Mouse (Mus musculus) megakaryocyte, embryonic 14.5 days (primary cell): Measurements from ENCODE around the gene Dyrk4. TPM values are rescaled to one million over a fixed set of nuclear protein-coding genes. Genes with fewer than 3 reads are reported as not detected.

Source experiments
- H3K27me3 ChIP-seq: replicated peaks from 2 replicates; pipeline ENCODE3; 2012; ENCODE audit warnings: inconsistent platforms
- H3K36me3 ChIP-seq: replicated peaks from 2 replicates; pipeline ENCODE3; 2012; ENCODE audit warnings: low read length, inconsistent platforms, mixed read lengths
- H3K4me1 ChIP-seq: 2 replicates; pipeline ENCODE4 v1.6.1; 2012; ENCODE audit warnings: inconsistent platforms
- H3K4me3 ChIP-seq: replicated peaks from 2 replicates; pipeline ENCODE3; 2012; ENCODE audit warnings: moderate library complexity, mild to moderate bottlenecking, inconsistent platforms
- H3K9me3 ChIP-seq: 2 replicates; pipeline ENCODE4 v1.6.1; 2012; ENCODE audit warnings: inconsistent platforms
- FLI1 ChIP-seq: IDR thresholded peaks from 2 replicates; pipeline ENCODE4 v1.6.1; 2012; ENCODE audit warnings: low read length, inconsistent platforms, mixed read lengths
- GATA1 ChIP-seq: IDR thresholded peaks from 3 replicates; pipeline ENCODE4 v1.6.1; 2012; ENCODE audit warnings: mixed read lengths, low read length, inconsistent platforms, borderline replicate concordance
- polyA plus RNA-seq: library from polyadenylated mRNA; stranded (reverse); fragments of >175 nt; gene quantifications from 2 replicates; pipeline ENCODE4 v1.2.3, GENCODE M21; 2012; ENCODE audit warnings: low replicate concordance; ENCODE audit not compliant: insufficient read depth

Dyrk4 gene
- polyA plus RNA-seq, 1 experiment = not detected

DNA sequence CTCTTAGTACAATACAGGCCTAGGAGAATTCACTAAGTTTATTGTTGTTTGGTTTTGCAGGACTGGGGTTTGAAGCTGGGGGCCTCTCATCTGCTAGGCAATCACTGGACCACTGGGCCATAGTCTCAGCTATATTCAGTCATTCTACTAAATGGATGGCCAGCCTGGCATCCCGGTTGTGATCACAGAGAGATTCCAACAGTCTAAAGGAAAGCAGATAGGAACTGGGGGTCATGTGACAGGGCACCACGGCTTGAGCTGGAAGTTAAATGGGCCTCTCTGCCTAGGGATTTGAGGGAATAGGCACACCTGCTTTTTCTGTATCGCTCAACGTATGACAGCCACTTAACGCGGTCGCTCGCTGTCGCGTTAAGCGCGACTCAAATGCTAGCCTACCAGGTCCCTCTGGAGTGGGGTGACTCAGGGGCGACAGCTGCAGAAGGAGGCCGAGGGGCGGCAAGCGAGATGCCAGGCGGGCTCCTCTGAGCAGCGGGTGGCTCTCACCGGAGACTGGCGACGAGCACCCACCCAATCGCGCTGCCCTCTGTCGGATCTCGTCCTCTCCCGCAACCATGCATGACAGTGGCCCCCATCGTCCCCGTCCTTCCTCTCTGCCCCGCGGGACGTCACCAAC is 17.3 kb upstream of the Dyrk4 start:
- H3K4me3 ChIP-seq = peak overlapping the region; percentile 92
- peaks cover 44% of the 10 kb centered on the region for H3K4me1 ChIP-seq
- TF ChIP-seq FLI1 (no peak), GATA1 (no peak)
- no peaks in the 10 kb centered on the region for H3K27me3 ChIP-seq
- peaks cover 42% of the 10 kb centered on the region for H3K36me3 ChIP-seq
- H3K9me3 ChIP-seq = no peaks in the 10 kb centered on the region

DNA sequence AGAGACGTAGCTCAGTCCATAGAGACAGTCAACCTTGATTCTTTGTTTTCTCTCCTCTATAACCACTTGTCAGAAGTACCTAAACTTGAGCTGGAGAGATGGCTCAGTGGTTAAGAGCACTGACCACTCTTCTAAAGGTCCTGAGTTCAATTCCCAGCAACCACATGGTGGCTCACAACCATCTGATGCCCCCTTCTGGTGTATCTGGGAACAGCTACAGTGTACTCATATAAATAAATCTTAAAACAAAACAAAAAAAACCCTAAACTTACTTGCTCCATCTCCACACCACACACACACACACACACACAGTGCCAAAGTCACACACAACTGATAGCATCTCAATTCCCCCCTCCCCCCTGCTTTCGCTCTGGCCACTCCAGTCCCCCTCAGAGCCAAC is 16.4 kb upstream of the Dyrk4 start:
- TF ChIP-seq GATA1 (no peak), FLI1 (no peak)
- Histone ChIP-seq H3K36me3 (peaks cover 38% of the 10 kb centered on the region), H3K4me3 (peak overlapping the region; percentile 92), H3K9me3 (no peaks in the 10 kb centered on the region), H3K27me3 (no peaks in the 10 kb centered on the region), H3K4me1 (peaks cover 44% of the 10 kb centered on the region)

DNA sequence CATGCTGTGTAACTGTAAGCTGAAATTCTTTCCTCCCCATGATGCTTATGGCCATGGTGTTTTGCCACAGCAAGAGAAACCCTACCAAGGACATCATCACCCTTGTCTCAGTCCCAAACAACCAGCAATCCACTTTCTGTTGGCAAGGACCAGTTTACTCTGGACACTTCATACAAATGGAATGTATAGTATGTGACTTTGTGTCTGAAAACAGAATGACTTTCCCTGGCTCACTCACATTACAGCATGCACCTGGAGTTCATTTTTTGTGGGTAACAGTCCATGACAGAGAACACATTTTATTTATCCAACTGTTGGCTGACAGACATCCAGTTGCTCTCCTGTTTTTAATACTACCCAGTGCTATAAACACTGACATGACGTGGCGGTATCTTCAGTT is 11.3 kb upstream of the Dyrk4 start:
- Histone ChIP-seq H3K4me1 (peaks cover 9% of the 10 kb centered on the region), H3K9me3 (no peaks in the 10 kb centered on the region), H3K36me3 (peaks cover 63% of the 10 kb centered on the region), H3K27me3 (no peaks in the 10 kb centered on the region), H3K4me3 (no peak overlapping the region)
- TF ChIP-seq FLI1 (no peak), GATA1 (no peak)

DNA sequence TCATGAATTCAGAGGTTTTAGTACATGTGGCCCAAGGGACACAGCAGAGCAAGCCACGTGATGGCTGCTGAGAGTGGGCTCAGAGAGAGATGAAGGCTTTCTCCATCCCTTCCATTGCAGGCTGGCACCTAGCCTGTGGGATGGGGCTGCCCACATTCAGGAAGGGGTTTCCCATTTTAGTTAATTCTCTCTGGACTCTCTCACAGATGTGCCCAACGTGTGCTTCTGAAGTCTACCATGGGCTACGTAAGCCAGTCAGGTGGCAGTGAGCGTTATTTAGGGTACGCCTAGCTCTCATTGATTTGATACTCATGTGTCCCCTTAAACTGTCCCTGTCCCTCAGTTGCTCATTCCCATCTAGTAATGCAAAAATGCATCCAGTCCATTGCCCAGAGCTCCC is 6.7 kb downstream of the Dyrk4 start:
- peaks cover 21% of the 10 kb centered on the region for H3K27me3 ChIP-seq
- no peaks in the 10 kb centered on the region for H3K4me1 ChIP-seq
- H3K36me3 ChIP-seq = no peaks in the 10 kb centered on the region
- TF ChIP-seq GATA1 (no peak), FLI1 (no peak)
- no peak overlapping the region for H3K4me3 ChIP-seq
- no peaks in the 10 kb centered on the region for H3K9me3 ChIP-seq

DNA sequence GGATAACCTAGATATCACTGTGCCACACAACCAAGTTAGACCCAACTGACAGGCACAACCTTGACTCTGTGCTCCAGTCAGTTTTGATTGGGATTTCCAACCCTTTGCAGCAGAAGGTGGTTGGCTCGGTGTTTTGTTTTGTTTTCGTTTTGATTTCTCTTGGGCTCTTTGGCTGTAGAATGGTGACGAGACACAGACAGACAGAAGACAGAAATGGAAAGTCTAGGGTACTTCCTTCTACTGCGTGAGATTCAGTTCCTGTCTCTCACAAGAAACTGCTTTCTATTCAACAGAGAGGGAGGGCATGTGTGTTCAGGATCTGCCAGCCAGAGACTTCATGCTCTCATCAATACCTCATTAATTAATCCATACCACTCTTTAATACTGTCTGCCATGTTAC is 10.9 kb downstream of the Dyrk4 start:
- H3K4me1 ChIP-seq = no peaks in the 10 kb centered on the region
- H3K4me3 ChIP-seq = no peak overlapping the region
- peaks cover 33% of the 10 kb centered on the region for H3K27me3 ChIP-seq
- no peaks in the 10 kb centered on the region for H3K9me3 ChIP-seq
- H3K36me3 ChIP-seq = no peaks in the 10 kb centered on the region
- TF ChIP-seq GATA1 (no peak), FLI1 (no peak)

DNA sequence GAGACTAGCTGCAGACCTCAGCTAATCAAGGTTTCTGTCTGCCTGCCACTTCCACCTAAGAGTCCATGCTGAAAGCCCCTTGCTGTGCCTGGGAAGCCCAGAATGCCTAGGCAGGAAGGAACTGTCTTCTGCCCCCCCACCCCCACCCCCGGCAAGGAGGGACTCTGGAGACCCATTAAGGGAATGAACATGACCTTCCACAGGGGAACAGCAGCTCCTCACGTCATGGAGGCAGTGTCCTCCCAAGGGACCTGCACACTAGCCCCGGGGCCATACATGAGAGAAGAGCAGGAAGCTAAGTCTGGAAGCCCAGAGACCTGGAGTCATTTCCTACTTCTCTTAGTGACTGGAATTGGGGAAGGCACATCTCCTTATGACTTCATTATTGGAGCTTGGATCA is 13.8 kb downstream of the Dyrk4 start:
- no peaks in the 10 kb centered on the region for H3K4me1 ChIP-seq
- no peak overlapping the region for H3K4me3 ChIP-seq
- TF ChIP-seq GATA1 (no peak), FLI1 (no peak)
- no peaks in the 10 kb centered on the region for H3K9me3 ChIP-seq
- H3K36me3 ChIP-seq = no peaks in the 10 kb centered on the region
- peaks cover 26% of the 10 kb centered on the region for H3K27me3 ChIP-seq

DNA sequence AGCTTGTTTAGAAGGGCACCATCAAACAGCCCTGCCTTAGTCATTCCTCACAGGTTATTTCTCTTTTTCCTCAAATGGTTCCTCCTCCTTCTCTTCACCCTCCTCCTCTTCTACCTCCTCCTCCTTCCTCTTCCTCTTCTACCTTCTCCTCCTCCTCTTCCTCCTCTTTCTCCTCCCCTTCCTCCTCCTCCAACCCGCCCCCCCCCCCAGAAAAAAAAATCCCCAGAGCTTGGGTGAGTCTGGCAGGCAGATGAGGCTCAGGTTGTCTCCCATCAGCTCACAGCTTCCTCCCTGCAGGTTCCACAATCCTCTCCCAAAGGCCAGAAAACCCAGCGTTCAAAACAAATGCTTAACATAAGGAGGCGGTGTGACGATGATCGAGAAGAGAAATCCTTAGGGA is 14.3 kb downstream of the Dyrk4 start:
- no peaks in the 10 kb centered on the region for H3K9me3 ChIP-seq
- no peak overlapping the region for H3K4me3 ChIP-seq
- TF ChIP-seq GATA1 (no peak), FLI1 (no peak)
- H3K27me3 ChIP-seq = peaks cover 25% of the 10 kb centered on the region
- H3K36me3 ChIP-seq = no peaks in the 10 kb centered on the region
- H3K4me1 ChIP-seq = no peaks in the 10 kb centered on the region

DNA sequence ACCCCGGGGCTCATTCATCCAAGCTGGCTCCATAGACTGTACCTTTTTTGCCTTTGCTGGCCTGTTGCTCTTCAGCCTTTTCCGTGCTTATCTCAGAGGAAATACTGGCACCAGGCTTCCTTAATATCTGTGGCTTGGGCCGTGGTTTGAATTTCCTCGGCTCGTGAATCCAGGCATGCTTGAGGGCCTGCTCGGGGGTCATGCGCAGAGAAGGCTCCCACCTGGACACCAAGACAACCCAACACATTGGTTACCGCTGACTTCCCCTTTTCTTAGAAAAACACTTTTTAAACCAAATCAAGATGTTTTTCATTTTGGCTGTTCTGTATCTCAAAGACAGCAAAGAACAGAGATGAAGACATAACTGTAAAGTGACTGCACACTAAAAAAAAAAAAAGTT is 44.5 kb downstream of the Dyrk4 start:
- H3K4me1 ChIP-seq = peaks cover 14% of the 10 kb centered on the region
- TF ChIP-seq GATA1 (no peak), FLI1 (no peak)
- H3K27me3 ChIP-seq = peaks cover 64% of the 10 kb centered on the region
- peak overlapping the region; percentile 74 for H3K4me3 ChIP-seq
- no peaks in the 10 kb centered on the region for H3K36me3 ChIP-seq
- peaks cover 5% of the 10 kb centered on the region for H3K9me3 ChIP-seq

DNA sequence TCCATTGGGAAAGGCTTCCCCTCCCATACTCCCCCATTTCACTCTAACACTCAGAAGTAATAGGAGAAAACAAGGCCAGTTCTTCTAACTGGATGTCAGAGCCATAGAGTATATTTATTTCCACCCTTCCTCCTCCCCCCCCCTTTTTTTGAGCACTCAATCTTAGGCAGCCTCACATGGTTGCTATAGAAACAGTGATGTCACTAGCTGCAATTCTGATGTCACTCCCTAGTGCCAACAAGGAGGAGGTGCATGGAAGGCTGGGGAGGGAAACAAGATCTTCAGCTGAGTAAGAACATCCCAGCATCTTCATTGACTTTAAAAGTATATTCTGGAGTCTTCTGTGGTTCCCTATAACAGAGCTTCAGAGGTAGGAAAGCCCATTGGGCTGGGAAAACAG is 68.8 kb downstream of the Dyrk4 start, which contains the start of gene Akap3:
Gene Akap3 (plus strand): TSS at position 218 of the 400 bp plus-strand sequence.
- H3K4me1 ChIP-seq = peaks cover 12% of the 10 kb centered on the region
- TF ChIP-seq GATA1 (no peak), FLI1 (no peak)
- H3K36me3 ChIP-seq = no peaks in the 10 kb centered on the region
- H3K4me3 ChIP-seq = no peak within 1 kb of the TSS
- H3K9me3 ChIP-seq = no peaks in the 10 kb centered on the region
- peaks cover 12% of the 10 kb centered on the region for H3K27me3 ChIP-seq

DNA sequence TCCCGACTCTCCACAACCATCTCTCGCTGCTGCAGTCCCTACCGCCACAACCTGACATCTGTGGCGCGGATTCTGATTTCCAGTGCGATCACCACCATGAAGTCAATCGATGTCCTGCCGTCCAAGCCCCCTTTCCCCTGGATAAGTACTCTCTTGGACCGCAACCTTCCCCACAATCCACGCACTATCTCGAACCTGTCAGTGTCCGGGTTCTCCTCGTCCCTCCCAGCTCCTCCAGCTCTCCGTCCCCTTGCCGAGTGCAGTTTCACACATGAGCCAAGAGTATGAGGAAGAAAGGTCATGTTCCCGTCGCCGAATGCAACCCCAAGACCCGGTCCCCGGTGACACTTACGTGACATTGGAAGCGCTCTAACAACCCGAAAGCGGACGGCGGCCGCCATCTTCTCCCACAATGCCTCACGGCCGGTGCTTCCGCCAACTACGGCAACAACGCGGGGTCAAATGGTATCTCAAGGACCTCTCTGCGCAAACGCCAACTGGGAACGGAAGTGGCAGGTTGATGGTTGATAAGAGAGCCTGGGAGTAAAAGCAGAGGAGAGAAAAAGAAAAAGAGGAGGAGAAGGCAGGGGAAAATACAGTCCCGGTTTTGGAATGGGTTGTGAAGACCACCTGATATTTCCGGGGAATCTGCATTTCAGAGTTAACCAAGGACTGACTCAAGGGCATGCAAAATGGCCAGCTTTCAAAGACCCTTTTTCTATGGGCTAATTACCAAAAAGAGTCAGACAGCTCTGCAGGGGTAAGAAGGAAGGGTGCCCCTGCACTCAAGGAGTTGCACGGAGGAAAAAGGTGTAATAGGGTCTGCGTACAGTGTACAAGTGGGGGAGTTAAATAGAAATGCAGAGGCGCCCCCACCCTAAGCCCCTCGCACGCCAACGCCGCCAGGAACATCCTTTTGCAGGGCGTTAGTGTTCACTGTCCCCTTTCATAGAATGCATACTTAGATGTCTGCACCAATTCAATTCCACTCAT is 72.6 kb downstream of the Dyrk4 start, which contains the start of gene Ndufa9:
Gene Ndufa9 (minus strand): TSS at position 425 of the 993 bp plus-strand sequence.
- Histone ChIP-seq H3K27me3 (peaks cover 3% of the 10 kb centered on the region), H3K4me3 (peak within 1 kb of the TSS; percentile 91), H3K4me1 (peaks cover 26% of the 10 kb centered on the region), H3K9me3 (no peaks in the 10 kb centered on the region), H3K36me3 (peaks cover 12% of the 10 kb centered on the region)
- no peak for TF ChIP-seq GATA1
- TF ChIP-seq FLI1 = peak; percentile 61; the same call in 1 of the 2 replicates
